In the genomic region with DNA sequence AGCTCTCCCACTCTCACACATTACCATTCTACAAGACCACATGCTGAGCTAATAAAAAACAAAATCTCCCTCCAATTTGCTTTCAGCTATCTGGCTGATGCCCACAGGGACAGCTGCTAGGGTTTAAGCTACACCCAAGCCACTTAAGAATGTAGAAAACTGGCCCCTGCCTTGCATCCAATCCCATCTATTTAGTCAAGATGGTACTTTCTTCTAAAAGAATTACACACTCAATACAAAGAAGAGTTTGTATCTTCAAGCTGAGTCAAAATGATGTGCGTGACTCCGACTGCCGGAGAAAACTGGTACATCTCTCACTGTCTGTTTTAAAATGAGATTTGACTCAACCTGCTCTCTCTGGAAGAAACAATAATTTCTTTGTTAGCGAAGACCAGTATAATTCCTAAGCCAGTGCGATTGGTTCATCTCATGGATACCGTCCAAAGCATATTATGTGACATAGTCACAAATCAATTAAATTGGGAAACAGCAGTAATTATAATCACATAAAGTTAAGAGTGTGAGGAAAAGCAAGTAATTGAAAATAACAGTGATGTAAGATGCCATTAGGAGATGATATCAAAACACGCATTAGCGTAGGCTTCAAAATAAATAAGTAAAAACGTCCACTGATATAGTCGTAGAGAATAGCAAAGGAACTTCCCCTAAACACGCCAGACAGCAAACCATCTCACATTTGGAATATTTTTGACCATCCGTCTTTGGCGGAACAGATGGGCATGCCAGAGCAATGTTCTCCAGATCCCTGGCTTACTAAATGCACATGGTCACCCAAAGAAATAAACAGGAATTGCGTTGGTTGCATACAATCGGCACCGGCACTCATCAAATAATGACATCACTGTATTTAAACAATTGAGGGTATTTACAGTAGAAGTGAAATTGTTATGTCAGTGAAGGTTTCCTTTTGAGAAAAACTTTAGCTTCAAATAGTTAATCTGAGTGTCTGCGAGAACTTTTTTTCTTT, we compare ENCODE assay signal across 8 mouse cellular contexts. TPM values are rescaled to one million over a fixed set of nuclear protein-coding genes. Genes with fewer than 3 reads are reported as not detected.
DNase-seq lines count a peak whose midpoint lies in the region; ATAC-seq lines count a peak whose summit lies in the region.

No protein-coding gene starts in this region.

- peak overlapping the region; percentile 67 for H3K4me2 ChIP-seq in hindbrain, embryonic 13.5 days

- no peak overlapping the region; the same call in 1 of the 2 replicates for H3K27ac ChIP-seq in hindbrain, embryonic 13.5 days

- no peaks in the 10 kb centered on the region for H3K9me3 ChIP-seq in hindbrain, embryonic 13.5 days

- DNase-seq in embryo, embryonic 10.5 days (ENCODE audit: low spot score): peak; percentile 38
- DNase-seq in embryo, embryonic 9.5 days (ENCODE audit: extremely low spot score): no peak
- peak; percentile 57 for DNase-seq in NIH3T3 (ENCODE audit: low read depth)
- DNase-seq in lung, postnatal 4 days: peak; percentile 23 to 32
- no peak for DNase-seq in adrenal gland, postnatal 14 days
- DNase-seq in gastrocnemius, postnatal 25 days: no peak

- no peak overlapping the region for H3K9ac ChIP-seq in hindbrain, embryonic 13.5 days

- peaks cover 25% of the 10 kb centered on the region for H3K4me1 ChIP-seq in hindbrain, embryonic 13.5 days (replicated peaks)

- 37% methylated on average over 17 of the region's 17 CpGs for WGBS in hindbrain, embryonic 13.5 days

- H3K27me3 ChIP-seq in hindbrain, embryonic 13.5 days: no peaks in the 10 kb centered on the region

- no peaks in the 10 kb centered on the region for H3K36me3 ChIP-seq in hindbrain, embryonic 13.5 days

- ATAC-seq in hindbrain, embryonic 13.5 days (ENCODE audit: low FRiP score): no peak
- ATAC-seq in monocyte, adult 5-6 weeks (replicated peaks; ENCODE audit: insufficient number of reproducible peaks, low FRiP score, low TSS enrichment, poor library complexity, severe bottlenecking): no peak

- peak overlapping the region; percentile 66 for H3K4me3 ChIP-seq in hindbrain, embryonic 13.5 days

RNA-seq across cellular contexts. Expression of gene Arhgap28, which starts 1.0 kb away (rescaled TPM):
- 13.1 and 14.7 TPM in 2 replicates for polyA plus RNA-seq in hindbrain, embryonic 13.5 days (2015; fragmentation: Nextera tagmentation; extraction: Ambion mirVana)
- total RNA-seq in monocyte, adult 5-6 weeks (2017): 1.3 TPM in 2 of 3 replicates, not detected in the other
- total RNA-seq in adrenal gland, postnatal 14 days (2021): 13.2 and 14.0 TPM in 2 replicates
- 1 to 10 TPM; 1.1 to 1.6 TPM for total RNA-seq in gastrocnemius, postnatal 25 days (2021)

Comparison
In these comparisons a context has a peak if more than half of its experiments do, and no peak if none do; other contexts are left out.
1. DNase-seq: peak in embryo, embryonic 10.5 days (single experiment), NIH3T3 (single experiment) and lung, postnatal 4 days (2 of 2); none in embryo, embryonic 9.5 days (single experiment), adrenal gland, postnatal 14 days (single experiment) and gastrocnemius, postnatal 25 days (single experiment).